Mouse (Mus musculus) embryonic stem cell, embryonic (primary cell): ENCODE measurements around the gene Mlip.

ENCODE experiments used
- CTCF ChIA-PET, 4 experiments: fragments of 300-600 bp in 2 of 4; fragments of 350-600 bp in 2 of 4; sonication (Branson Sonifier 250); formaldehyde crosslinking; loops; one replicate each; lab custom pipeline; 2022; ENCODE audit warnings: inconsistent platforms in 2 of 4; lab: Charles Lee
- POLR2A ChIA-PET, 4 experiments: fragments of 300-600 bp in 2 of 4; fragments of 350-600 bp in 2 of 4; sonication (Branson Sonifier 250); formaldehyde crosslinking; loops; one replicate each; lab custom pipeline; 2022; ENCODE audit warnings: antibody characterized with exemption in 4 of 4, inconsistent platforms in 1 of 4; lab: Charles Lee

Gene Mlip

GRCm38 (mm10) chr9:77364681-77365080 is 11.9 kb upstream of the Mlip start:
- CTCF ChIA-PET, result interaction anchor here in 1 of 4 experiments (0.9 kb wide), 1 partner anchor 15 kb away, joined by 5 read pairs; no protein-coding TSS in a partner anchor

DNA sequence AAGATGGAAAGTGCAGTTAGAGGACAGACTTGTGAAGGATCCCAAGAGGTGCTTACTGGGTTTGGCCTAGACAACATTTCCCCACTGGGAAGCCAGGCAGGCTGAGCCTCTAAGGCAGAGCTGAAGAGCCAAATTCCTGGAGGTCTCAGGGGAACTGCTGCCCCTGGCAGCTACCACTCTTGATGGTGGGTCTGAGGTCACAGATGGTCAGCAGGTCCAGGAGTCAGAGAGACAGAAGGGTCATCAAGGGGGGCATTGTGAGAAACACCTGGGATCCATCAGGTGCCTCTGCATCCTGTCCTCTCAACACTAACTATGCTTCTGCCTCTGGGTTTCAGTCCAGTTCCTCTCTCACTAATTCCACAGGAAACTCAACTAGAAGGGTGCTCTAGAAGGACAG is 10.1 kb upstream of the Mlip start:
- ChIA-PET POLR2A (no interaction called here), CTCF (no interaction called here)

More at GRCm38 (mm10) chr9:77364681-77365080, 11.9 kb upstream of the Mlip start:
- POLR2A ChIA-PET, result interaction anchor here in 2 of 4 experiments (0.6 to 0.7 kb wide), 2 partner anchors 12 to 565 kb away, joined by 3 to 5 read pairs; no protein-coding TSS in a partner anchor

DNA sequence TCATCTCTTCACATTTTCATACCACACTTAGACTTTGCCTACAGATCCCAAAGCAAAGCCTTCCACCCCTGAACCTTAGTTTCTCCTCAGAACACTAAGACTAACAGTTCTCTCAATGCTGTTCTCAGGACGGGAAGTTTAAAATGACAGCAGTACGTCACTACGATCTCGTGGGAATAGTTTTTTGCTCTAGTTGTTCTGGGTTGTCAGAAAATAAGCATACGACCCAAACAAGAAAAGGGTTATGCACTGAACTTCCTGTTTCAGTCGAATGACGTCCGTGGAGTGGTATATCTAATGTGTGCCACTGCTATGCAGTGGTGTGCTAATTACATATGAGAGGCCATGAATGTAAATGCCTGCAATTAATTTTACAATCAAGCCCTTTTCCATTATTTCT is 7.9 kb upstream of the Mlip start:
- ChIA-PET CTCF (no interaction called here), POLR2A (no interaction called here)

DNA sequence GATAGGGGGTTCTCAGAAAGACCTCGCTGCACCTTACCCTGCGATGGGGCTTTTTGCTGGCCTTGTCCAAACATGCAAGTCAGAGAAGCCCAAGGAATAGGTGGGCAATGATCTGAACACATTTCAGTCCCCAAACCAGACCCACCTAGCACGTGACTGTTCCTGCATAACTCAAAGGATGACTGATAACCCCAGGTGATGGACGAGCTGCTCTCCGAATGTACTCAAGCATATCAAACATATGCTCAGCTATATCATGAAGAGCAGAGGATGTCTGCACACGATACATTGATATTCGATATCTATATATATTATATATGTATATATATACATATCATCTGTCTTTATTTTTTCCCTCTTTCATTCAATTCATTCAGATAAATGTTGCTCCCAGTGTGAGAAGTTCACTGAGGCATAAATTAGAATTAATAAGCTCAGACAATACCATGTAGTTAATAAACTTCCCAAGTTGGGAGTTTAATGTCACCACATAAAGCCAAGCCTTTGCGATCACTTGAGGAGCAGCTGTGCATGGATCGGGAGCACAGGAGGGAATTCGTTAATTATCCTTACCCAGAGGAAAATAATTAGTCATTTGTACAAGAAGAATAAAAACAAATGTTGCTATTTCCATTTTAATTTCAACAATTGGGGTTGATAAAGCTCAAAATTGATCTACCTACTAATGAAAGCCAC is 6.7 kb upstream of the Mlip start:
- ChIA-PET CTCF (no interaction called here), POLR2A (interaction anchor here in 1 of 4 experiments (0.6 kb wide), 1 partner anchor 457 kb away, joined by 3 read pairs; no protein-coding TSS in a partner anchor)

- ChIA-PET POLR2A (no interaction called here), CTCF (interaction anchor here in 2 of 4 experiments (0.5 to 0.6 kb wide), 3 partner anchors 22 to 186 kb away, joined by 3 to 4 read pairs (median 4); no protein-coding TSS in a partner anchor)
These were observed 1.2 kb upstream of the Mlip start for GRCm38 (mm10) chr9:77353942-77354341.

- POLR2A ChIA-PET, result no interaction called here
- CTCF ChIA-PET, result no interaction called here
These were observed 5.1 kb downstream of the Mlip start for GRCm38 (mm10) chr9:77347704-77348103.

- CTCF ChIA-PET, result interaction anchor here in 2 of 4 experiments (0.6 to 0.9 kb wide), 2 partner anchors 35 kb away, joined by 3 to 8 read pairs; no protein-coding TSS in a partner anchor
- POLR2A ChIA-PET, result no interaction called here
These were observed 8.5 kb downstream of the Mlip start for GRCm38 (mm10) chr9:77344318-77344717.

DNA sequence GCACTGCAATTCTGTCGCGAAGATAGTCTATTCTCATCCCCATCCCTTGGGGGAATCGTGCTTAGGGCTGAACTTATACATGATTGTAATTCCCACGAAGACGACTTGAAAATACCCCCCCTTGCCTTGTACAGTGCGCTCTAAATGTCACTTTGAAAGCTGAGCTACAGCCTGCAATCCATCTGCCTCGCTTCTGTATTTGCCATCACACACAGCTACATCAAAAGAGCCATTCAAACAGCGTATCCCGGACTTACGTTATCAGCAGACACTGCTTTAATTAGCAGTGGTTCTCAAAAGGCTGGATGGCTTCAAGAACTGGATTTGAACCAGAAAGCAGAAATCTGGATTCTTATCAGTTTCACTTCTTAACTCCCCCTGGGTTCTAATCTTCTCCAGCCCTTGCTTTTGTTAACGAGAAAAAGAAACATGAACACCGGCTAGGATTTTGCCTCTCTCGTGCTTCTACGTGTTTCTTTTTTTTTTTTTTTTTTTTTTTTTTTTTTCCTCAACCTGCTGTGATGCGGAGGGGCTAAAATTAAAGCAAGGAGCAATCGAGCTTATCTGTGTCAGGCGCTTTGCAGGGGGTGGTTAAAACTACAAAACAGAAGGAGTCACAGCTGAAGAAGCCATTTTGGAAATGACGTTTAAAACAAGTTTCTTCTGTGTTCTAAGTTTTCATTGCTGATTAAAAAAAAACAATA is 12.5 kb downstream of the Mlip start:
- CTCF ChIA-PET, result no interaction called here
- POLR2A ChIA-PET, result no interaction called here

- POLR2A ChIA-PET, result no interaction called here
- CTCF ChIA-PET, result no interaction called here
These were observed 13.1 kb downstream of the Mlip start for GRCm38 (mm10) chr9:77339571-77340148.

DNA sequence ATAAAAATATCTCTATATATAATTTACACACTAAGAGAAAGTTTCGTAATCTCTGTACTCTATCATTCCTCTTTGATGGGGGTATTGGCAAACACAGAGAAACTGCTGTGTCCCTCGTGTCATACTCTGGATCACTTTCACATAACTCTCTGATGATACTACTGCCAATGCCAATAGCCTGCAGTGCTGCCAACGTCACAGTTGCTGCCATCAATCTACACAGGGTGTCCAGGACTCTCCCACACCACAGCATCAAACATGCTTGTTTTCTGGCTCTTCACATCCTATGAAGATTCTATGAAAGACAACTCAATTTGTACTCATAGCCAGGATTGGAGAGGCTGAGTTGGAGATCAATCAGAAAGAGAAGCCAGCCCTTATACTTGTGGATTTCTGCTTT is 17.4 kb downstream of the Mlip start:
- POLR2A ChIA-PET, result no interaction called here
- CTCF ChIA-PET, result interaction anchor here in 1 of 4 experiments (0.6 kb wide), 1 partner anchor 65 kb away, joined by 3 read pairs; no protein-coding TSS in a partner anchor

GRCm38 (mm10) chr9:77318346-77318745 is 34.4 kb downstream of the Mlip start:
- ChIA-PET CTCF (no interaction called here), POLR2A (no interaction called here)

DNA sequence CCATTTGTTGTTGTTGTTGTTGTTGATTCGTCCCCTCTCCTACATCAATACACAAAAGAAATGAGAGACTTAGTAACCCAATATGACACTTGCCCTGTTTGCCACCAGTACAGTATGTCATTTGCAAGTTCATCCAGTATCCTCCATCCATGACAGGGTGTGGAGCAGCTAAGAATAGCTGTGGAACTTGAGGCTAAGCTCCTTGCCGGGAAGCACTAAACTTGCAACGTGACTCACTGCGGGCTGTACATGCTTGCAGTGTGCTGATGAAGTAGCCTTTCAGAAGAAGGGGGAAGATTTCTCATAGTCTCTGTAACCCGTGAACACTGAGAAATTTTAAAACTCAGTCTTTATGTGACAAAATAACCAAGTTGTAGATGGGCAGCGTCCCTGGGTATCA is 42.2 kb downstream of the Mlip start:
- POLR2A ChIA-PET, result no interaction called here
- CTCF ChIA-PET, result no interaction called here

DNA sequence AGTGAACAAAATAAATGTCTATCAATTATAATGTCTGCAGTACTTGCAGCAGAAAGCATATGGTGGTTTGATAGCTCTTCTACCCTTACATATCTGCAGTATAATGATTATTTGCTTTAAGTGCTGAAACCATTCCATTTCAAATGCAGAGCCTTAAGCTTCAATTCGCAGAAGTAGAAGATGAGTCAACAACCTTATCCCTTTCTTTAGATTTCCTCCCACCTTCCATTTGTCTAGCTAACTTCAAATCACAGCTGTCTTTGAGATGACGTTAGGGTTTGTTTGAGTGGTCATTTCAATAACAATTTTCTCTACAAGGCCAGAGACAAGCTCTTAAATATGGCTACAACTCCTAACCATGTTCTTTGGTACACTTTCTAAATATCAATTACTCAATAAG is 47.4 kb downstream of the Mlip start:
- CTCF ChIA-PET, result no interaction called here

DNA sequence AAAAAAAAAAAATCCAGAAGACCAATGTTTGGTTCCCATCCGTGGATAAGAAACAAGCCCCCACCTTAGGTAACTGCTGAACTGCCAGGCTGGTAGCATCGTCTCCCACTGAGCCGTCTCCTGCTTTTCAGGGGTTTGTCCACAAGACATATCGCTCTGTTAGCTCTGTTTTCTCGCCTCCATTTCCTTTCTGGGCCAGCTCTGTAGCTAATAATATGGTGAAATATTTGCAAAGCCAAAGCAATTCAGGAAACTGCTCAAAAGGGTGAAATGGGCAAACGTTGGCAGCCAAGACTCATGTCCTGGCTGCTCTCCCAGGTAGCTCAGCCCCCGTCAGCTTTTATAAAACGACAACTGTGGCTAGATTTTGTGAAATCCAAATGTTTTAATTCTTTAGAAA is 50.4 kb downstream of the Mlip start:
- ChIA-PET POLR2A (no interaction called here), CTCF (no interaction called here)

More for the DNA sequence above, 47.4 kb downstream of the Mlip start:
- POLR2A ChIA-PET, result no interaction called here

GRCm38 (mm10) chr9:77287958-77288357 is 64.8 kb downstream of the Mlip start:
- CTCF ChIA-PET, result no interaction called here

DNA sequence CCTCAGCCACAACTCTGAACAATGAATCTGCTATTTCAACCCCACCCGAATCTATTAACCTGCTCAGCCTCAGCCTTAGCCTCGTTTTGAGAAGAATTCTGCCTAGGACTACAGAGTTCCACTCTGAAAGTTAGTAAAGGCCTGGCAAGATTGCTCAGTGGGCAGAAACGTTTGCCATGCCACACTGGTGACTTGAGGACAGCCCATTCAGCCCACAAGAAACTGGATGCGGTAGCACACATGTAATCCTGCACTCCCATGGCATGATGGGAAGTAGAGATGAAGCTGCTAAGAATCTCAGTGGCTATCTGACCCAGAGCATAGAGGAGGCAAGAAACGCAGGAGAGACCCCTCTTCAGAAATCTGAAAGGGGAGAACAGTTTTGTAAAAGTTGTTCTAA is 73.4 kb downstream of the Mlip start:
- ChIA-PET POLR2A (no interaction called here), CTCF (no interaction called here)

More at GRCm38 (mm10) chr9:77287958-77288357, 64.8 kb downstream of the Mlip start:
- POLR2A ChIA-PET, result no interaction called here

GRCm38 (mm10) chr9:77278055-77278454 is 74.7 kb downstream of the Mlip start:
- POLR2A ChIA-PET, result interaction anchor here in 1 of 4 experiments (0.7 kb wide), 1 partner anchor 77 kb away, joined by 3 read pairs; no protein-coding TSS in a partner anchor
- CTCF ChIA-PET, result no interaction called here

DNA sequence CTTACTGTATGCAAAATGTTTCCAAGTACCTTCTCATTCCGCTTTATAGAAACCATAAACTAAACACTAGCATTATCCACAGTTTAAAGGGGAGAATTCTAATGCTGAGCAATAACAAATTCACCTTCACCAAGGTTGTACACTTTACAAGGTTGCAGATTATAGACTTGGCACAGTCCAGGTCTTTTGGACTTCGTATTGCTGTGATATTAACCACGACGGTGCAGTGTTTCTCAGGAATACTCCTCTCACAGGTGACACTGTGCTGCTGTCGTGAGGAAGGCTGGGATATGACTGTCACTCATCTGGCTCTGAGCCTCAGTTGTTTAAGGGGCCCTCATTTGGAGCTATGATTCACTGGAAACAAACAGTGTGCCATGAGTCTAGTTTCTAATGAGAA is 75.5 kb downstream of the Mlip start:
- POLR2A ChIA-PET, result interaction anchor here in 1 of 4 experiments (0.7 kb wide), 1 partner anchor 76 kb away, joined by 3 read pairs; no protein-coding TSS in a partner anchor

GRCm38 (mm10) chr9:77276451-77277154 is 76.2 kb downstream of the Mlip start:
- ChIA-PET POLR2A (no interaction called here), CTCF (no interaction called here)

More for the DNA sequence above, 75.5 kb downstream of the Mlip start:
- CTCF ChIA-PET, result no interaction called here
